Mouse (Mus musculus) fat pad, adult 2 months (tissue): ENCODE measurements at regions not wholly inside any gene's neighbourhood (a gene's known extent, or its start where the extent isn't known, plus 50 kb on each side); places are given as distances from the start of the nearest gene placed in this dataset.

Source experiments
- DNase-seq: peaks from one replicate; pipeline ENCODE4 v3.0.0-alpha.2; 2011; ENCODE audit warnings: low read depth, low spot score; ENCODE audit errors: extremely low read depth

GRCm38 (mm10) chr8:76538806-76539480, 360.3 kb upstream of the Nr3c2 start:
- no peak for DNase-seq

DNA sequence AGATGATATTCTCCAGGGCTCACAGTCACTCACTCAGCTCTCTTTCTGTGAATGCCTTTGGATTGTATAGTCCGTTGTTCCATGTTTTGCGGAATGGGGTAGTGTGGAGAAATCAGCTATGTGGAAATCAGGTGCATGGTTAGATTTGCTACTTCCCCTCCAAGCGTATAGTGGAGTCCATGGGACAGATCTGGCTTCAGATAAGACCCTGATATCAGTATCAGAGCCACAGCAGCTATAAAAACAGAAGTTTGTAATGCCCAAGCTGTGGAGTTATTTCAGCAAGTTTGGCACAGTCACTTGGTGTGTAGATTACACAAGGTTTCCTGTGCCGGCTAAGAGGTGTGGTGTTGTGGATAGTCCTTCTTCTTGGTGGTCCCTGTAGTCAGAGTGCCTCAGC, 359.6 kb upstream of the Nr3c2 start:
- no peak for DNase-seq

DNA sequence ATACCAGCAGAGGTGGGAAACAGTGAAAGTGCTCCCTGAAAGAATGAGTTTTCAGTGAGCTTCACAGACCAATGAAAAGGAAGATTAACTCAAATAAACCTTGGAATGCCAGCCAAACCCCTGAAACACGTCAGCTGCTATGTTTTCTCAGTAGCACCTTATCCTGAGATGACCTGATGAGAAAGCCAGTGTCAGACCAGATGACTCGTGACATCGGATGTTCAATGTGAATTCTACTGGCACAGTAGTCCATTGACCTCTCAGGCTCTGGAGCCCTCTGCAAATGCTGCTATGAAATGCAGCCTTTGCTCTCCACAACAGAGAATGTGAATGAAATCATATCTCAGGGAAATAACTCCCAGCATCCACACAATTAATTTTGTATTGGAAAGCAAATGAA, 358.6 kb upstream of the Nr3c2 start:
- no peak for DNase-seq

GRCm38 (mm10) chr8:76551681-76552080, 347.6 kb upstream of the Nr3c2 start:
- no peak for DNase-seq

- DNase-seq, result no peak
Observed at GRCm38 (mm10) chr8:76601566-76601965, 297.7 kb upstream of the Nr3c2 start.

GRCm38 (mm10) chr8:76618721-76619120, 280.5 kb upstream of the Nr3c2 start:
- DNase-seq, result no peak

GRCm38 (mm10) chr8:76620853-76621252, 278.4 kb upstream of the Nr3c2 start:
- DNase-seq, result no peak

- no peak for DNase-seq
Observed at GRCm38 (mm10) chr8:76633086-76633485, 266.2 kb upstream of the Nr3c2 start.
